Mouse (Mus musculus): ENCODE results near the gene Piezo1.

- no peak for TF ChIP-seq CTCF (IDR thresholded peaks at IDR 0.05; ENCODE audit: low read depth, low read length)
- TF ChIP-seq POLR2A (IDR thresholded peaks at IDR 0.05; ENCODE audit: borderline replicate concordance, low read depth, low read length) = no peak
Measured at GRCm38 (mm10) chr8:122547815-122548214, 3.3 kb downstream of the Piezo1 start.

All from bone marrow macrophage, adult 2 months (primary cell).